Mouse (Mus musculus) embryonic facial prominence, embryonic 11.5 days (tissue): ENCODE measurements around the gene Syne3. TPM values are rescaled to one million over a fixed set of nuclear protein-coding genes. Genes with fewer than 3 reads are reported as not detected.

ENCODE experiments used
- ATAC-seq: fragments of 200-750 bp; cut with Nextera tagmentation; replicated peaks from 2 replicates; pipeline ENCODE4 v1.8.0; 2017; ENCODE audit warnings: low read depth; ENCODE audit not compliant: insufficient number of reproducible peaks, low FRiP score, low TSS enrichment
- DNase-seq: peaks from one replicate; pipeline ENCODE4 v3.0.0-alpha.2; 2015; ENCODE audit warnings: low spot score
- H3K27ac ChIP-seq: fragments of 300-500 bp; sonication (generic); replicated peaks from 2 replicates; pipeline ENCODE4 v1.5.1; 2014; ENCODE audit warnings: mild to moderate bottlenecking, low read depth, low read length, control low read depth
- H3K27me3 ChIP-seq: fragments of 300-500 bp; sonication (generic); 2 replicates; pipeline ENCODE4 v1.6.1; 2014; ENCODE audit warnings: mild to moderate bottlenecking, low read length, moderate library complexity, mixed read lengths; ENCODE audit not compliant: control insufficient read depth, insufficient read depth
- H3K36me3 ChIP-seq: fragments of 300-500 bp; sonication (generic); replicated peaks from 2 replicates; pipeline ENCODE4 v1.6.1; 2014; ENCODE audit warnings: low read depth, mild to moderate bottlenecking, low read length, moderate library complexity, mixed read lengths; ENCODE audit not compliant: control insufficient read depth, insufficient read depth
- H3K4me1 ChIP-seq: fragments of 300-500 bp; sonication (generic); 2 replicates; pipeline ENCODE4 v1.6.1; 2014; ENCODE audit warnings: low read length, mixed read lengths; ENCODE audit not compliant: control insufficient read depth, insufficient read depth
- H3K4me2 ChIP-seq: fragments of 300-500 bp; sonication (generic); 2 replicates; pipeline ENCODE4 v1.6.1; 2014; ENCODE audit warnings: low read depth, mild to moderate bottlenecking, control low read depth, low read length, moderate library complexity
- H3K4me3 ChIP-seq: fragments of 300-500 bp; sonication (generic); 2 replicates; pipeline ENCODE4 v1.5.1; 2014; ENCODE audit warnings: low read depth, low read length, control low read depth
- H3K9ac ChIP-seq: fragments of 300-500 bp; sonication (generic); replicated peaks from 2 replicates; pipeline ENCODE4 v1.6.1; 2014; ENCODE audit warnings: mild to moderate bottlenecking, control low read depth, low read length
- H3K9me3 ChIP-seq: fragments of 300-500 bp; sonication (generic); replicated peaks from 2 replicates; pipeline ENCODE4 v1.6.1; 2016; ENCODE audit warnings: mild to moderate bottlenecking, low read length, inconsistent platforms, mixed read lengths; ENCODE audit not compliant: control insufficient read depth
- WGBS: fragments of 180-500 bp; shearing (Covaris S2); extraction: QIAGEN DNeasy Blood & Tissue Kit; methylation state at CpG from one replicate; pipeline ENCODE4 v1.1.7; 2014; 5-methylcytosine and 5-hydroxymethylcytosine counted together
- polyA plus RNA-seq: library from polyadenylated mRNA; unstranded; fragments of >200 nt; fragmentation: Nextera tagmentation; extraction: Ambion mirVana; gene quantifications from 2 replicates; pipeline ENCODE4 v1.2.1, GENCODE M21; 2014

Gene Syne3
- polyA plus RNA-seq, 1 experiment from 2014 or later, result 0.39 TPM

DNA sequence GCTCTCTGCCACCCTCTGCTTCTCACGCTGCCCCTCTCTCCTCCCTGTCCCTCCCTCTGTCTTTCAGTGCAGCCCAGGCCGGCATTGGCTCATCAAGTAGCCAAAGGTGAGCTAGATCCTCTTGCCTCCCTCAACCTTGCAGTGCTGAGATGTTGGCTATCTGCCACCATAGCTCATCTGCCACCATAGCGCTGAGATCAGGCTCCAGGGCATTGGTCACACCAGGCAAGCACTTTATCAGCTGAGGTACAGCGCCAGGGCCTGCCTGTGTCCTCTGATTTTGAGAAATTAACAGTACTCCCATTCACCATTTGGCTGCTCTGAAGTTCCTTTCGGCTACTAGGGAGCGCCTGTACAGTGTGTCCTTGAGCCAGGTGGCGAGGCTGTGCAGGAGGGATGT lies 31.3 kb upstream of the Syne3 start:
- no peak overlapping the region for H3K4me3 ChIP-seq
- H3K27ac ChIP-seq, result no peak overlapping the region
- H3K27me3 ChIP-seq, result no peaks in the 10 kb centered on the region
- no peaks in the 10 kb centered on the region for H3K9me3 ChIP-seq
- no peaks in the 10 kb centered on the region; the same call in none of the 2 replicates for H3K36me3 ChIP-seq
- no peak overlapping the region for H3K9ac ChIP-seq
- H3K4me1 ChIP-seq, result no peaks in the 10 kb centered on the region
- WGBS, result 95% methylated on average over 7 of the region's 7 CpGs
- no peak for ATAC-seq
- no peak overlapping the region for H3K4me2 ChIP-seq
- DNase-seq, result no peak

DNA sequence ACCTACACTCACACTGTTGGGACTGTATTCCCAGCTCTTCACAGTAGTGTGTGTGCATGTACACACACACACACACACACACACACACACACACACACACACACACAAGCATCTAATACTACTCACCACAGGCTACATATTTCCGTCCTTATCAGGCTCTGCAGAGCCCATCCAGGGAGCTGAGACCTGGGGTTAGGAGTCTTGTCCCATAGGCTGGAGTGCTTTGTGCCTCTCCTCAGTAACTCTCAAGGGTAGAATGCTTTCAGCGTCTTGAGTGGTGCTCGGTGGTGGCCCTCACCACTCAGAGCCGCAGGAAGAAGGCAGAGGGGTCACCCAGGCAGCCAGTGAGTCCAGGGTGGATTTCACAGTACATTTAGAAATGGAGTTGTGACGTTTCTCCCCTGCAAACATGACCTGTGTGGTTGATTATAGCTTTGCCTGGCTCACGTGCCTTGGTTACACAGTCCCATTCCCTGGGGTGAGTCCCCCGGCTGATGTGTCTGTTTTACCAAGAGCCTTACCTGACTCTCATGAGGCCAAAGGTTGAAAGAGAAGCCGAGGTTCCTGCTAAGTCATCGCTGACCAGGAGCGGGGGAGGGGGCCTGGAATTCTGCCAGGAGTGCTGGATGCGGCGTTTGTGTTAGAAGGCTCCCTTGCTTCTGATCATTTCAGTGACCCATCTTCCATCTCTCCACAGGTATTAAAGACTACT lies 30.1 kb upstream of the Syne3 start:
- 63% methylated on average over 12 of the region's 12 CpGs for WGBS
- no peak for ATAC-seq
- Histone ChIP-seq H3K36me3 (no peaks in the 10 kb centered on the region; the same call in none of the 2 replicates), H3K27ac (no peak overlapping the region), H3K27me3 (no peaks in the 10 kb centered on the region), H3K4me1 (peaks cover under 1% of the 10 kb centered on the region; the same call in 1 of the 2 replicates), H3K9ac (no peak overlapping the region), H3K9me3 (no peaks in the 10 kb centered on the region), H3K4me3 (no peak overlapping the region), H3K4me2 (no peak overlapping the region)
- no peak for DNase-seq

- H3K9ac ChIP-seq, result no peak overlapping the region
- no peak overlapping the region for H3K27ac ChIP-seq
- H3K36me3 ChIP-seq, result no peaks in the 10 kb centered on the region; the same call in none of the 2 replicates
- no peaks in the 10 kb centered on the region for H3K9me3 ChIP-seq
- H3K4me2 ChIP-seq, result no peak overlapping the region
- H3K4me3 ChIP-seq, result no peak overlapping the region
- DNase-seq (no peak), ATAC-seq (no peak)
- H3K27me3 ChIP-seq, result no peaks in the 10 kb centered on the region
- peaks cover 2% of the 10 kb centered on the region; the same call in 1 of the 2 replicates for H3K4me1 ChIP-seq
- WGBS, result 78% methylated on average over 7 of the region's 7 CpGs
Measured at GRCm38 (mm10) chr12:105038918-105039317, 29.3 kb upstream of the Syne3 start.

DNA sequence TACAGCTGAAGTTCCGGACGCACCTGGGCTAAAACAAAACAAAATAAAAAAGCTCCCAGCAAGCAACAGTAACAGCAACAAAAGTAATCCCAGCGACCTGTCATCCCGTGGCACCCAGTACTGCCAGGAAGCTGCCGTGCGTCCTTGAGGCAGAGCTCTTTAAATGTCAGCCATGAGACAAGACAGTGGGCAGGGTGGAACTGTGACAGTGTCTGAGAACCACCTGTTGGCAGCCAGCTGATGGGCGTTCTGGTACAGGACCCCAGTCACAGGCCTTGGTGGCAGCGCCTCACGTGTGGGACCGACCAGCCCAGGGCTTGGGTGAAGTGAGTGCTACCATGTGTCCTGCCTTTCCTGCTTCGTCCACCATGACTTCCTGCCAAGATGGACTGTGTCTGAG lies 28.6 kb upstream of the Syne3 start:
- H3K4me3 ChIP-seq, result no peak overlapping the region
- H3K36me3 ChIP-seq, result no peaks in the 10 kb centered on the region; the same call in none of the 2 replicates
- no peak overlapping the region for H3K4me2 ChIP-seq
- H3K9ac ChIP-seq, result no peak overlapping the region
- no peaks in the 10 kb centered on the region for H3K9me3 ChIP-seq
- DNase-seq, result no peak
- 81% methylated on average over 11 of the region's 11 CpGs for WGBS
- H3K27me3 ChIP-seq, result no peaks in the 10 kb centered on the region
- ATAC-seq, result no peak
- no peak overlapping the region for H3K27ac ChIP-seq
- peaks cover 2% of the 10 kb centered on the region; the same call in 1 of the 2 replicates for H3K4me1 ChIP-seq

DNA sequence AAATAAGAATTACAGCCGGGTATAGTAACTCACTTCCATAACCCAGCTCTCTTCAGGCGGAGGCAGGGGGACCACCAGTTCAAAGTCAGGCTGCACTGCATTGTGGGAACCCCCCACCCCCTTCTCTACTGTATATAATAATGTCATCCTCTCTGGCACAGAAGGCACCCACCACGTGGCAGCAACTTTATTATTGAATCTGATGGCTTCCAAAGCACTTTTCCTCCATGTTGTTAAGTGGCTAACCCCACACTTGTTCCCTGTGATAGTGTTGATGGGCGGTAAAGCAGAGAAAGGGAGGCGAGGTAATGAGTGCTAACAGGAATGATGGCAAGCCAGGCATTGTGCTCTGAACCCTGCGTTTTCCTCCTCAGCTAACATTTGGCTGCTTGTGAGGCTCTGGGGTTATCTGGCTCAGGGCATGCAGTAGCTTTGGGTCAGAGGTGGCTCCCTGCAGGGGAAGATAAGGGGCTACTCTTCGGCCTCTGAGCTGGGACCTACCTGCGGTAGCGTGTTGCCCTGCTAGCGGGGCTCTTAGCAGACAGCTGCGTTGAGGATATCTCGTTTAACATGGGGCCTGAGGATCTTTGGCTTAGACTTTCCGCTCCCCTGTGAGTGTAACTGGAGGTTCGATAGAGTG lies 24.6 kb upstream of the Syne3 start:
- H3K36me3 ChIP-seq, result no peaks in the 10 kb centered on the region; the same call in 1 of the 2 replicates
- DNase-seq (no peak), ATAC-seq (no peak)
- no peak overlapping the region for H3K4me2 ChIP-seq
- no peaks in the 10 kb centered on the region for H3K27me3 ChIP-seq
- H3K9me3 ChIP-seq, result no peaks in the 10 kb centered on the region
- WGBS, result 85% methylated on average over 14 of the region's 14 CpGs
- no peak overlapping the region for H3K27ac ChIP-seq
- peaks cover 2% of the 10 kb centered on the region; the same call in 1 of the 2 replicates for H3K4me1 ChIP-seq
- H3K4me3 ChIP-seq, result no peak overlapping the region
- H3K9ac ChIP-seq, result no peak overlapping the region; the same call in 1 of the 2 replicates

GRCm38 (mm10) chr12:105032832-105033775 lies 23.5 kb upstream of the Syne3 start:
- H3K4me1 ChIP-seq, result peaks cover 2% of the 10 kb centered on the region; the same call in 1 of the 2 replicates
- peak overlapping the region; percentile 59; the same call in 1 of the 2 replicates for H3K27ac ChIP-seq
- H3K4me2 ChIP-seq, result peak overlapping the region; percentile 83
- no peak for DNase-seq
- H3K4me3 ChIP-seq, result peak overlapping the region; percentile 92
- H3K36me3 ChIP-seq, result peaks cover 3% of the 10 kb centered on the region; the same call in 1 of the 2 replicates
- H3K9ac ChIP-seq, result peak overlapping the region; percentile 87
- H3K27me3 ChIP-seq, result no peaks in the 10 kb centered on the region
- peak; percentile 49 for ATAC-seq
- 4% methylated on average over 45 of the region's 45 CpGs for WGBS
- H3K9me3 ChIP-seq, result no peaks in the 10 kb centered on the region

GRCm38 (mm10) chr12:105032147-105032831 lies 22.7 kb upstream of the Syne3 start, which contains the start of gene Glrx5:
Glrx5 (plus strand) TSS chr12:105032688.
- H3K9me3 ChIP-seq, result no peaks in the 10 kb centered on the region
- H3K4me3 ChIP-seq, result peak within 1 kb of the TSS; percentile 92
- peak; percentile 100 for DNase-seq
- peaks cover 2% of the 10 kb centered on the region; the same call in 1 of the 2 replicates for H3K4me1 ChIP-seq
- peak; percentile 99 for ATAC-seq
- WGBS, result under 1% methylated on average over 71 of the region's 72 CpGs
- peak within 1 kb of the TSS; percentile 59 for H3K27ac ChIP-seq
- H3K9ac ChIP-seq, result peak within 1 kb of the TSS; percentile 87
- peaks cover 3% of the 10 kb centered on the region; the same call in 1 of the 2 replicates for H3K36me3 ChIP-seq
- peak within 1 kb of the TSS; percentile 83 for H3K4me2 ChIP-seq
- H3K27me3 ChIP-seq, result no peaks in the 10 kb centered on the region
